Mouse (Mus musculus) left cerebral cortex, adult 8-10 months (tissue): ENCODE data around the gene Heatr3. TPM values are rescaled to one million over a fixed set of nuclear protein-coding genes. Genes with fewer than 3 reads are reported as not detected.

ENCODE experiments used
- DNase-seq, 2 experiments: peaks; one replicate each; pipeline ENCODE4 v3.0.0; 2022; ENCODE audit warnings: low spot score in 2 of 2
- total RNA-seq, 4 experiments: library from RNA; stranded (reverse); gene quantifications; 2 replicates each; pipeline ENCODE4 v1.2.4; 2022

Heatr3 gene
- total RNA-seq, result 10 to 100 TPM; 23.1 to 29.8 (median 27.8) TPM

DNA sequence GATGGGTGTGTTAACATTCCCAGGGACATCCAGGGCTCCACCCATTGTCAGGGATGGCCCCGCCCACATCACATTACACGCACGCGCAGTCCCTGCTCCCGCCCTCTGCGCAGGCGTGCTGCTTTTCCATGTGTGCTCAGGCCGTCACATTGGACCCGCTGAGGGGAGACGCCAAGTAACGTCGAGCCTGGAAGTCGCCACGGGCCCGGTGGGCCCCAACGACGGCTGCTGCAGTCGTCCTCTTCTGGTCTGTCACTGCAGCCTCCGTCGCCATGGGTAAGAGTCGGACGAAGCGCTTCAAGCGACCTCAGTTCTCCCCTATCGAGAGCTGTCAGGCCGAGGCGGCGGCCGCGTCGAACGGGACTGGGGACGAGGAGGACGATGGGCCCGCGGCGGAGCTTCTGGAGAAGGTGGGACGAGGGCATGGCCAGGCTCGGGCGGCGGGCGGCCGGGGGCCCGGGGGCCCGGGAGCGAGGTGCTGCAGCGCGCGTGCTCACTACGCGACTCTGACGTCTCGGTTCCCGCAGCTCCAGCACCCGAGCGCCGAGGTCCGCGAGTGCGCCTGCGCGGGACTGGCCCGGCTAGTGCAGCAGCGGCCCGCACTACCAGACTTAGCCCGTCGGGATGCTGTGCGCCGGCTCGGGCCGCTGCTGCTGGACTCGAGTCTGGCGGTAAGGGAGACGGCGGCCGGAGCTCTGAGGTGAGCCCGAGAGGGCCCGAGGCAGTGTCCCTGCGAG is at the start of gene Heatr3:
Gene Heatr3, plus strand, starts transcription at position 108 of the 737 bp plus-strand sequence.
- DNase-seq, result peak; percentile 94 to 95

GRCm38 (mm10) chr8:88088006-88088405 is 49.6 kb upstream of the Heatr3 start:
- DNase-seq, result no peak

DNA sequence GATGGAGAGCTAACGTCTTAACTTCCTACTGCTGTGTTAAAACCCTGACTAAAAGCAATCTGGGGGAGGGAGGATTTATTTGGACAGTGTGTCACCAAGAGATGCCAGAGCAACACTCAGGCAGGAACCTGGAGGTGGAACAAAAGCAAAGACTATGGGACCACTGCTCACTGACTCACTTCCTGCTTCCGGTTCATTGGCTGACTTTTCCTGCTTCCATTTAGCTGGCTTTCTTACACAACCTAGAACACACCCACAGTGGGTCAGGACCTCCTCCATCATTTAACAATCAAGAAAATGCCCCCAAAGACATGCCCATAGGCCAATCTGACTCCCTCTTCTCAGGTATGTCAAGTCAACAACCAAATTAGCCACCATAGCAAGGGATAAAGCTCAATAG is 46.0 kb upstream of the Heatr3 start:
- DNase-seq, result no peak

GRCm38 (mm10) chr8:88093367-88093766 is 44.3 kb upstream of the Heatr3 start:
- DNase-seq, result no peak

GRCm38 (mm10) chr8:88098856-88099255 is 38.8 kb upstream of the Heatr3 start:
- DNase-seq, result no peak

GRCm38 (mm10) chr8:88099526-88099925 is 38.1 kb upstream of the Heatr3 start:
- DNase-seq, result no peak

DNA sequence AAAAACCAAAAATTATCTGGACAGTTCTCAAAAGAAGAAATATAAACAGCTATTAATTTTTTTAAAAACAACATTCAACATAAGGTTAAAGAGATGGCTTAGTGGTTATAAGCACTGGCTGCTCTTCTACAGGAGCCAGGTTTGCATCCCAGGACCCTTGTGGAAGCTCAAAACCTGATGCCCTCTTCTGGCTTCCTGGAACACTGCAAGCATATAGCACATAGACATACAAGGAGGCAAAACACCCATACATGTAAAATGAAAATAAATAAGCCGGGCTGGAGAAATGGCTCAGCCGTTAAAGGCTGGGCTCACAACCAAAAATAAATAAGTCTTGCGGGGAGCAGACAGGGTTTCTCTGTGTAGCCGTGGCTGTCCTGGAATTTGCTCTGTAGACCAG is 28.4 kb upstream of the Heatr3 start:
- no peak for DNase-seq

DNA sequence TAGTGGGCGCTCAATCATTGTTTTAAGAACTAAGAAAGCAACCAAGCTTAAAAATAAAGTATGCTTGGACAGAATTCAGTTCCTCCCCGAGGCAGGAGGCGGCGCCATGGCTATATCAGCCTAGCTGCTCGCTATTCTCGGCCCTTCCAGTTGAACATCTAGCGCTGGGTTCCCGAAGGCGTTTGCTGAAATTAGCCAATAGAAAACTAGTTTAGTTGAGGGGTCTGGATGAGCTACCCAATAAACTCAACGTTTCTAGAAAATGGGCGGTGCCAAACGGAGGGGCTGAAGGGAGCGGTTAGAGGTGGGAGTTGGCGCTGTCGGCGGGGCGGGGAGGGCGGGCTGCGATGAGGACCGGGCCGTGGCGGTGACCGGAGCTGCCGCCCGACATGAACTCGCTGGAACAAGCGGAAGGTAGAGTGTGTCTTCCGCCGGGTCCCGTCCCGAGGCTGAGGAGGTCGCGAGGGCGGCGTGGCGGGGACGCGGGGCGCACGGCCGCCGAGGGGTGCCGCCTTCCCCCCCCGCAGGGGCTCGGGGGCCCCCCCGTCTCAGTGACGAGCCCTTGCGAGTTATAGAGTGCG is 19.1 kb upstream of the Heatr3 start, which contains the start of gene Cnep1r1:
Gene Cnep1r1, plus strand, starts transcription at position 314 of the 581 bp plus-strand sequence.
- DNase-seq, result peak; percentile 91 to 95

DNA sequence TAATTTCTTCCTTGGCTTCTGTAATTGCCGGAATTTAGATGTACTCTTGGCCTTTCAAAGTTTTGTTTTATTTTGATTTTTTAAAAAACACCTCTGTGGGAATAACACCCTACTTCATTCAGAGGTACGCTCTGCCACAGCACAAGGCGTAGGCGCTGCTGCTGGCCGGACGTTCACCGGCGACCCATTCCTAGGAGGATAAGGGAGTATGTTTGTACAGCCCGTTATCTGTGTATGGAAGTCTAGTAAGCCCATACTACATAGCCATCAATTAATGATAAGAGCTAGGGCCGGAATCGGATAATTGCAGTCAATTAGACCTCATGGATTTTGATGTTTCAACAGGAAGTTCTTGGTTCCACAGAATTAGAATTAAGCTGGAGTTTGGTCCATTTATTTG is 18.6 kb upstream of the Heatr3 start:
- DNase-seq, result no peak

DNA sequence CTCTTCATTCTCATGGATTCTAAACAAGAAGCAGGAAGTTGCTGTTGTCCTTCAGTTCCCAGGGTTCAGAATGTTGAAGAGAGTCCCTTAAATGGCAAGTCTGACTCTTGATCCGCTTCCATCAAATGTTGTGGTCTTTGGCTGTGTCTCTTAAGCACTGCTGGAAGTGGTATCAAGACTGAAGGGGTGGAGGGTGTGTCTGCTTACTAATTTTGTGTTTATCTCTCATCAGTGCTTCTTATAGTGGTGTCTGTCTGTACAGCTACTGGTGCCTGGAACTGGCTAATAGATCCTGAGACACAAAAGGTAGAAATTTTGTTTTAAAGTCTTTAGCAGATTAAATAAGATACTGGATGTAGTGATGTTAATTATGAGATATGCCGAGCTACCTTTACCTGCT is 12.8 kb upstream of the Heatr3 start:
- DNase-seq, result no peak

- no peak for DNase-seq
Measured at GRCm38 (mm10) chr8:88129397-88129796, 8.3 kb upstream of the Heatr3 start.

DNA sequence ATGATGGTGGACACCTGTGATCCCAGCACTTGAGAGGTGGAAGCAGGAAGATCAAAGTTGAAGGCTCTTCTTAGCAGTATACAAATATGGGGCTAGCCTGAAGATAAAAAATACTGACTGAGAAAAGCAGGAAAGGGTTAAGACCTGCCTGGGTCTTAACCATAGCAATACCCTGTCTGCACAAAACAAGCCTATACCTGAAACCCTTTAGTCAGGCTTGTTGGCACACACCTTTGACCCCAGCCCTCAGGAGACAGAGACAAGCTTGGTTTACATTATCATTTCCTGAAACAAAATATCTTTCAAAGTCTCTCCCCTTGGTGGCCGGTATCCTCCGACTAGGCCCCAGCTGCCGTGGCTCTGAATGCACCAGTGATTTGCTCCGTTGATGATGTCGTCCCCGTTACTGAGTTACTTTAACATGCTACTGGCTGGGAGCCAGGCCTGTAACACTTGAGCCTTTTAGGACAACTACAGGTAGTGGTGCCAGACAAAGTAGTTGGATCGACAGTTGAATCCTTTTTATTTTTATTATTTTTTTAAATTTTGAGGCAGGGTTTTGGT is 6.8 kb upstream of the Heatr3 start:
- no peak for DNase-seq

- DNase-seq, result no peak
Measured at GRCm38 (mm10) chr8:88139256-88139655, 1.6 kb downstream of the Heatr3 start.

DNA sequence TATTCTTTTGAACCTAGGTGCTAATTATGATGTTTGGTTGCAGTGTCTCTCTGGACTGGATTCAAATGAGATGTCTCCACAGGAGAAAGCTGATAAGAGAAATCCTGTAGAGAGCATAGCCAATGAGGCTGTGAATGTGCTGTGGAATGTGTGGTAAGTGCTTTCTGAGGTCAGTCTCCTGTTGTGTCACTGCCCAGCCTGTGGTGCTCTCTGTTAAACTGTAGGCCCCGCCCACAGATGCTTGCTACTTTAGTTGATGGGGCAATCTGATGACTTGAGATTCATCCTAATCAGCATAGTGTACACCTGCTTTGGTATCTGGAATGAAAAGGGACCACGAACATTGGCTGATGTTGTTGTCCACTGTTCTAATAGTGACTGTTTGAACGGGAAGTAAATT is 4.0 kb downstream of the Heatr3 start:
- no peak for DNase-seq

- DNase-seq, result no peak
Measured at GRCm38 (mm10) chr8:88144041-88144440, 6.4 kb downstream of the Heatr3 start.

DNA sequence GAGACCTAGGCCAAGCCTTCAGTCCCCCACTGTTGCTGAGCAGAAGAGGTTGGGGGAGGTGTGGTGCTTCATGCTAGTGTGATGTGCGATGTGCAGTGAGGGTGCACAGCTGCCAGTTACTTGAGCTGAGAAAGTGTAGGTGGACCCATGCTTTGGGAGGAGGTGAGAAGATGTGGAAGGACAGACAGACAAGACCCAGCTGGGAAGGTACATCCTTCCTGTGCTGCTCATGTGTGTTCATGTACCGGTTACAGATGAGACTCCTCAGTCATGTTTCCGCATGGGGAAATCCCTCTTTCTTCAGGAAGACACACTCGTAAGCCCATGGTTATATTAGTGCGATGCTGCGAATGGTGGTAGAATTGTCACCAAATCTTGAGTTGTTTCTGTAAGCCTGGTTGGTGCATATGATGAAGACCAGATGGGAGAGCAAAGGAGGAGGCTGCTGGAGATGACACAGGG is 13.3 kb downstream of the Heatr3 start:
- DNase-seq, result peak; percentile 10 to 66

- DNase-seq, result peak in 1 of 2 experiments; percentile 38
Measured at GRCm38 (mm10) chr8:88160237-88160995, 22.8 kb downstream of the Heatr3 start.

DNA sequence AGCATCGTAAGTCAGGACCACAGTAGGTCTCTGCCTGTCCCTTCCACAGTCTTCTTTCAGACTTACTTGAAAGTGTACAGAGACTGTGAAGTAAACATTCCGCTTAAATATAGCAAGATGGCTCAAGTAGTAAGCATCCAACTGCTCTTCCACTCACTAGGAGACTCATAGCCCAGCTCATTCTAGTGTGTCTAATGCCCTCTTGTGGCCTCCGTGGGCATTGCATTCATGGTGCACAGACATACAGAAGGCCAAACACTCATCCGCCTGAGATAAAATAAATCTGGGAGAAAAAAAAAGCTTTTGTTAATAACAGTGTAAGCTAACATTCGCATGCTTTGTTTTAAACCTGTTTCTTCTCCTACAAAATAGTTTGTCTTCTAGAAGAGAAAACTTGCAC is 23.8 kb downstream of the Heatr3 start:
- DNase-seq, result peak in 1 of 2 experiments; percentile 62

- DNase-seq, result no peak
Measured at GRCm38 (mm10) chr8:88175264-88175663, 37.6 kb downstream of the Heatr3 start.

- no peak for DNase-seq
Measured at GRCm38 (mm10) chr8:88177291-88177690, 39.6 kb downstream of the Heatr3 start.

DNA sequence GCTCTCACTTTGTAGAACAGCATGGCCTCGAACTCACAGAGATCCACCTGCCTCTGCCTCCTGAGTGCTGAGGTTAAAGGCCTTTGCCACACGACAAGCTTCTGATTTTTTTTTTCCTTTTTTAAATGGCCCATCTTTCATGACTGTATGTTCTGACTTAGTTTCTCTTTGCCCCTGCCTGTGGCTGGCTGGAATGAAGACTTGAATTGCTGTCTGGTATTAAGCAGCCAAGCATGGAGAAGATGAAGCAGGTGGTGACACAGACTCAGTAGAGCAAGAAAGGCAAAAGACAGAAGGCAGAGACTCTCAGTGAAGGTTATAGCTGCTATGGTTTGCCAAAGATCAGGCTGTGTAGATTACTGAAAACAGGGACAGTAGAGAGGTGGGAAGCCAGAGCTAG is 45.5 kb downstream of the Heatr3 start:
- DNase-seq, result no peak

GRCm38 (mm10) chr8:88184914-88185313 is 47.3 kb downstream of the Heatr3 start:
- DNase-seq, result no peak
